Mouse (Mus musculus) kidney, postnatal 0 days (tissue): ENCODE data around the gene Phactr2. TPM values are rescaled to one million over a fixed set of nuclear protein-coding genes. Genes with fewer than 3 reads are reported as not detected.

Experiments
- ATAC-seq: fragments of 200-750 bp; cut with Nextera tagmentation; replicated peaks from 2 replicates; pipeline ENCODE4 v1.8.0; 2017; ENCODE audit warnings: low read depth, moderate number of reproducible peaks, moderate TSS enrichment, moderate library complexity; ENCODE audit not compliant: low FRiP score
- DNase-seq: peaks from one replicate; pipeline ENCODE4 v3.0.0-alpha.2; 2016; ENCODE audit warnings: low spot score
- H3K27ac ChIP-seq: fragments of 300-500 bp; sonication (generic); 2 replicates; pipeline ENCODE4 v1.5.1; 2014; ENCODE audit warnings: mild to moderate bottlenecking
- H3K27me3 ChIP-seq: fragments of 300-500 bp; sonication (generic); 2 replicates; pipeline ENCODE4 v1.6.1; 2014; ENCODE audit warnings: low read length, mixed read lengths; ENCODE audit not compliant: insufficient read depth
- H3K36me3 ChIP-seq: fragments of 300-500 bp; sonication (generic); 2 replicates; pipeline ENCODE4 v1.6.1; 2014; ENCODE audit warnings: low read length, mixed read lengths; ENCODE audit not compliant: insufficient read depth
- H3K4me1 ChIP-seq: fragments of 300-500 bp; sonication (generic); replicated peaks from 2 replicates; pipeline ENCODE4 v1.6.1; 2014; ENCODE audit warnings: antibody characterized with exemption, low read length, mixed read lengths; ENCODE audit not compliant: insufficient read depth
- H3K4me2 ChIP-seq: fragments of 300-500 bp; sonication (generic); 2 replicates; pipeline ENCODE4 v1.6.1; 2014; ENCODE audit warnings: mild to moderate bottlenecking, low read length, moderate library complexity, mixed read lengths
- H3K4me3 ChIP-seq: fragments of 300-500 bp; sonication (generic); replicated peaks from 2 replicates; pipeline ENCODE4 v1.5.1; 2014; ENCODE audit warnings: low read depth, low read length
- H3K9ac ChIP-seq: fragments of 300-500 bp; sonication (generic); 2 replicates; pipeline ENCODE4 v1.6.1; 2014; ENCODE audit warnings: low read depth, low read length
- H3K9me3 ChIP-seq: fragments of 300-500 bp; sonication (generic); replicated peaks from 2 replicates; pipeline ENCODE4 v1.6.1; 2016; ENCODE audit warnings: low read length, inconsistent platforms, mixed read lengths
- CTCF ChIP-seq: IDR thresholded peaks from 2 replicates; pipeline ENCODE4 v1.5.1; 2016; ENCODE audit warnings: antibody characterized with exemption, low read depth, mild to moderate bottlenecking, moderate library complexity
- WGBS: fragments of 180-500 bp; shearing (Covaris S2); extraction: QIAGEN DNeasy Blood & Tissue Kit; methylation state at CpG from one replicate; pipeline ENCODE4 v1.1.7; 2014; 5-methylcytosine and 5-hydroxymethylcytosine counted together
- polyA plus RNA-seq: library from polyadenylated mRNA; unstranded; fragments of >200 nt; fragmentation: Nextera tagmentation; extraction: Ambion mirVana; gene quantifications from 2 replicates; pipeline ENCODE4 v1.2.1, GENCODE M21; 2015

Gene Phactr2
- polyA plus RNA-seq, 1 experiment from 2014 or later, result 26.4 TPM

DNA sequence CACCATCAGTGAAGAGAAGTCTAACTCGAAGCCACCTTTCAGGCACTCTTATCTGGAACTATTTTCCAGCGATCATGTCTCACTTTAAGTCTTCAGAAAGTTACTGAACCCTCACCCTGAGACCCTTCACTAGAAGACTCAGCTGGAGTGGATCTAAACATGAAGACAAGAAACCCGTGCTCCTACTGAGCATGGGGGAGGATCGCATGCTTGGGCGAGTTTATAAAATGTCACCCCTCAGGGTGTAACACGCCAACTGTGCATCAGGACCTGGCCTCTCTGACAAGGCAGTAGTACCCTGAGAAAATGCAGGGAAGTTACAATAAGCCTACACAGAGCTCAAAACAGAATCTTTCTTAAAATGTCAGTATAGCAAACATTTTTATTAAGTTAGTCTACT is 161.6 kb downstream of the Phactr2 start:
- no peaks in the 10 kb centered on the region for H3K36me3 ChIP-seq
- no peak overlapping the region for H3K4me3 ChIP-seq
- no peak overlapping the region for H3K4me2 ChIP-seq
- H3K27me3 ChIP-seq, result no peaks in the 10 kb centered on the region
- H3K9me3 ChIP-seq, result no peaks in the 10 kb centered on the region
- peak overlapping the region; percentile 42; the same call in 1 of the 2 replicates for H3K27ac ChIP-seq
- TF ChIP-seq CTCF, result no peak
- H3K4me1 ChIP-seq, result peaks cover 14% of the 10 kb centered on the region; the same call in 1 of the 2 replicates
- WGBS, result 33% methylated on average over 6 of the region's 6 CpGs
- 0 out of 2 replicates have a peak, but pooled peaks have one; percentile 33 for ATAC-seq
- H3K9ac ChIP-seq, result no peak overlapping the region
- peak; percentile 59 for DNase-seq

DNA sequence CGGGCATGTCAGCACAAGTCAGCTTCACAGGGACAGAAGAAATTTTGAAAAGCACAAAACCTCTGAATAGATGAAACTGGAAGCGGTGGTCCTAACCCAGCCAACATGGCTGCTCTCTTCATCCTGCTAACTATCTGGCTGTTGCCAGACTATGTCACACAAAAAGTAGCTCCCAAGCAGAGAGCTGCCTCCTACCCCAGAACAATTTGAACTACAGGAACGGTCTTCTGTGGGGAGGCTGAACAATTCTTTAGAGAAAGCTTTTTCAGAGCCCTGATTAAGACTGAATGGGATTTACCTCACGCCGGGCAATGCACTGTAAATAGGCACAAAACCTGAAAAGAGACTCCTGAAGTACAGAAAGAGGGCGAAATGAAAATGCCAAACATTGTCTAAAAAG is 162.6 kb downstream of the Phactr2 start:
- TF ChIP-seq CTCF, result no peak
- ATAC-seq (no peak), DNase-seq (no peak)
- WGBS, result 85% methylated on average over 6 of the region's 6 CpGs
- Histone ChIP-seq H3K27ac (no peak overlapping the region), H3K36me3 (no peaks in the 10 kb centered on the region), H3K27me3 (no peaks in the 10 kb centered on the region), H3K4me2 (no peak overlapping the region), H3K4me3 (no peak overlapping the region), H3K9ac (no peak overlapping the region), H3K4me1 (peaks cover 14% of the 10 kb centered on the region; the same call in 1 of the 2 replicates), H3K9me3 (no peaks in the 10 kb centered on the region)

DNA sequence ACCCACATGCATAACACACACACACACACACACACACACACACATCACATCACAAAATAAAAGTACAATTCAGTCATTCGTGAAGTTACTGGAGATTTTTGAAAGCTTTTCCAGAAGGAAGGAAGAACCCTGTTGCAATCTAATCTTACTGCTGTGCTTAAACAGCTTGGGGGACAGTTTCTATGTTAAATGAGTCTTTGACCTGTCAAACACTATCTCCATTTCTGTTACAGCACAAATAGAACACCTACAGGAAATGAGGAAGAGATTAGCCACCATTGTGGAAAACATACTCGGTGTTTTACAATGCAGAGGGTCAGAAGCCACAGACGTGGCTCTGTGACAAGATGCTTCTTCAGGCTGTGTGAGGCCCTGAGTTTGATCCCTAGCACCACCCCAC is 164.1 kb downstream of the Phactr2 start:
- 73% methylated on average over 3 of the region's 3 CpGs for WGBS
- H3K4me1 ChIP-seq, result peaks cover 14% of the 10 kb centered on the region; the same call in 1 of the 2 replicates
- H3K4me3 ChIP-seq, result no peak overlapping the region
- H3K9me3 ChIP-seq, result no peaks in the 10 kb centered on the region
- no peak overlapping the region for H3K4me2 ChIP-seq
- TF ChIP-seq CTCF, result no peak
- DNase-seq (no peak), ATAC-seq (no peak)
- H3K36me3 ChIP-seq, result no peaks in the 10 kb centered on the region
- H3K9ac ChIP-seq, result no peak overlapping the region
- H3K27ac ChIP-seq, result 0 out of 2 replicates have a peak overlapping the region, but pooled peaks have one; percentile 5
- H3K27me3 ChIP-seq, result no peaks in the 10 kb centered on the region

DNA sequence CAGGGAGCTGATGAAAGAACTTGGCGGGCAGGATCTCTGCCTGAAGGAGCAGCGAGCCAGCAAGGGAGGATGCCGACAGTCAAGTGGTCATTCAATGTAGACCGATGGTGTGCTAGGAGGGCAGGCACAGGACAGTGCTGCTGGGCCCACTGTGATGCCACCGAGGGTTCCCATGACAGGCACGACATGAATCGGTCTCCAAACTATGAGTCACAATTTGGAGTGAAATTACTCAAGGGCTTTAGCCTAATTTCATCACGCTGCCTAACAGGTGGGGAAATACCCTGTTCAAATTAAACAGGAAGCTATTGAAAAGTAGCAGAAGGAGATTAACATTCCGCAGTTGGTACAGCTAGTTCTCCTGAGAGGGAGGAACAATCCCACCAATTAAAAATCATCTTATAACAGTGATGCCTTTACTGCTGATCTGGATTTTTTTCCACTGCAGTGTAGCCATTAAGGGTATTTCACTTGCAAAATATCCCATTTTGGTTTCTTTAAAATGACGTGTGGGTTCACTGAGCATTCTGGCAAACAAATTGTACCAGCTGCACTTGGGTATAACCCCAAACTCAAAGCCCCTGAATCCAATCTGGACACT is 169.5 kb downstream of the Phactr2 start:
- no peak for TF ChIP-seq CTCF
- H3K9ac ChIP-seq, result no peak overlapping the region
- no peaks in the 10 kb centered on the region for H3K36me3 ChIP-seq
- H3K9me3 ChIP-seq, result no peaks in the 10 kb centered on the region
- no peak overlapping the region for H3K4me3 ChIP-seq
- H3K27me3 ChIP-seq, result no peaks in the 10 kb centered on the region
- no peak overlapping the region for H3K27ac ChIP-seq
- 79% methylated on average over 10 of the region's 10 CpGs for WGBS
- peaks cover 17% of the 10 kb centered on the region for H3K4me1 ChIP-seq
- no peak for DNase-seq
- H3K4me2 ChIP-seq, result no peak overlapping the region
- ATAC-seq, result no peak

DNA sequence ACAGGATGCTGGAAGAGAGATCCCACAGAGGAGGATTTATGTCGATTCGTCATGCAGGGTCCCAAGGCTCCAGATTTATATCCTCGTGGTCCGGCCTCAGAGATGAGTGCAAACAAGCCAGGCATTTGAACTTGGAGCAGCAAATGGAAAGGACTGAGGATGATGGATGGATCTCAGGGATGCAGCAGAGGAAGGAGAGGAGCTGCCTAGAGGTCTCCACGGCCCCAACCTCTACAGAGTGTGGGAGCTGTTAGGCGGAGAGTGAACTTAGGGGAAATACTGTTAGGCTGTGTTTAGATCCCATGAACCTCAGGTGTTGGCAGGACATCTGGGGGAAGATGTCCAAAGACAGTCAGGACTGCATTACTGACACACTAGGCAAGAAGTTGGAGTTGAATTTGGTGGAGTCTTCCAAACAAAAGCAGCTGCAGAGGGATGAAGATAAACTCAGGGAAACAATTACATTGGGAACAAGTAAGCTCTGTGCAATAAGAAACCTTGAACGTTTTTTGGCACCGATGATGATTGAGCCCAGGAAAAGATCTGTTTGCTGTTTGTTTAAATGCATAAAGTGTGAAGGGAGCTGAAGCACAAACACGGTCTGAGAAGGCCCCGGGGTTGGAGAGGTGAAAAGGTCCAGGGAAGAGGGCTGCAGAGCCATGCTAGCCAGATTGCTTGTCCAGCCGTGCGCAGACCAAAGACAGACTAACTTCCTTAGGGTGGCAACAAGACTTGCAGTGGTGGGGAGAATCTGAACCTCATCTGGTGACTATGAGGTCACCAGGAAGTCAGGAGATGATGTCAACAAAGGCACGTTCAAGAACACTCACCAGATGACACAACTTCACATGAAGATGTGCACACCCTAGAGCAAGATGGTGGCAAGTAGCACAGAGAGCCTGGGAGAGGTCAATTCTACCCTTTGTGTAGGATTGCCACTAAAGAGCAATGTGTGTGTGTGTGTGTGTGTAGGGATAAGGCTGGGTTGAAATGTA is 170.6 kb downstream of the Phactr2 start:
- no peak overlapping the region for H3K4me3 ChIP-seq
- no peaks in the 10 kb centered on the region for H3K36me3 ChIP-seq
- H3K4me2 ChIP-seq, result no peak overlapping the region
- no peak for TF ChIP-seq CTCF
- no peak overlapping the region for H3K9ac ChIP-seq
- no peaks in the 10 kb centered on the region for H3K27me3 ChIP-seq
- DNase-seq (peak; percentile 68), ATAC-seq (no peak)
- WGBS, result 43% methylated on average over 13 of the region's 13 CpGs
- peaks cover 17% of the 10 kb centered on the region for H3K4me1 ChIP-seq
- no peak overlapping the region for H3K27ac ChIP-seq
- H3K9me3 ChIP-seq, result no peaks in the 10 kb centered on the region

DNA sequence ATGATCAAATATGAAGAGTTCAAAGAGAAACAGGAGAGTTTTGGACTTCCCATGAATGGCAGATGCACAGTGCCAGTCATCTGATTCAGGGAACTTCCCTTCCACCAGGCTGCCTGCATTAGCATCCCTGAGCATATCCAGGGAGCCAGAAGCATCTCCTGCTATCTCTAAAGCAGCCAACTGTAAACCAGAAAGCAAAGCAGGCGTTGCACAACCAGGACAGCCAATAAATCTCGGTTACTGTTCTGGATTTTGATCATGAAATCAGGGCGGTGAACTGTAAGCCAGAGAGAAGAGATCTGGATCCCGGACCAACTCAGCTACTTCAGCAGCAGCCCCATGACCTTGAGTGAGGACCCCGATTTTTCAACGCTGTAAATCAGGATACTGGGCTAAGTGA is 173.6 kb downstream of the Phactr2 start:
- H3K36me3 ChIP-seq, result no peaks in the 10 kb centered on the region
- H3K4me2 ChIP-seq, result no peak overlapping the region
- H3K9me3 ChIP-seq, result no peaks in the 10 kb centered on the region
- WGBS, result 29% methylated on average over 6 of the region's 6 CpGs
- H3K9ac ChIP-seq, result no peak overlapping the region
- H3K27ac ChIP-seq, result peak overlapping the region; percentile 60
- peaks cover 17% of the 10 kb centered on the region for H3K4me1 ChIP-seq
- H3K27me3 ChIP-seq, result no peaks in the 10 kb centered on the region
- ATAC-seq (no peak), DNase-seq (peak; percentile 46)
- TF ChIP-seq CTCF, result no peak
- H3K4me3 ChIP-seq, result no peak overlapping the region
